Mouse (Mus musculus) myocyte (in vitro differentiated cells): ENCODE measurements around the gene Olfr1490.

Experiments
- E2F4 ChIP-seq: IDR thresholded peaks from one replicate; pipeline ENCODE4 v1.6.1; 2011; ENCODE audit warnings: mild to moderate bottlenecking, control low read depth, moderate library complexity; ENCODE audit not compliant: insufficient read depth
- MAX ChIP-seq: IDR thresholded peaks from one replicate; pipeline ENCODE4 v1.6.1; 2011; ENCODE audit warnings: low read depth, mild to moderate bottlenecking, control low read depth
- MYOD1 ChIP-seq, 3 experiments: IDR thresholded peaks; one replicate each; pipeline ENCODE4 v1.6.1; 2011; ENCODE audit warnings: control low read depth in 2 of 3, low read depth in 2 of 3, mild to moderate bottlenecking in 2 of 3, moderate library complexity in 1 of 3; ENCODE audit not compliant: insufficient read length in 2 of 3, control insufficient read depth in 1 of 3
- POLR2A ChIP-seq: IDR thresholded peaks from one replicate; pipeline ENCODE4 v1.6.1; 2011; ENCODE audit warnings: low read depth, mild to moderate bottlenecking, control low read depth, moderate library complexity; ENCODE audit not compliant: insufficient read length
- POLR2AphosphoS2 ChIP-seq: IDR thresholded peaks from one replicate; pipeline ENCODE4 v1.6.1; 2011; ENCODE audit warnings: low read depth, control low read depth; ENCODE audit not compliant: insufficient read length
- SRF ChIP-seq: IDR thresholded peaks from one replicate; pipeline ENCODE4 v1.6.1; 2011; ENCODE audit warnings: low read depth; ENCODE audit not compliant: control insufficient read depth, insufficient read length
- TCF12 ChIP-seq: IDR thresholded peaks from one replicate; pipeline ENCODE4 v1.6.1; 2011; ENCODE audit warnings: mild to moderate bottlenecking, control low read depth; ENCODE audit not compliant: poor library complexity, insufficient read depth, severe bottlenecking
- USF1 ChIP-seq: IDR thresholded peaks from one replicate; pipeline ENCODE4 v1.6.1; 2011; ENCODE audit warnings: low read depth, mild to moderate bottlenecking, control low read depth, moderate library complexity

DNA sequence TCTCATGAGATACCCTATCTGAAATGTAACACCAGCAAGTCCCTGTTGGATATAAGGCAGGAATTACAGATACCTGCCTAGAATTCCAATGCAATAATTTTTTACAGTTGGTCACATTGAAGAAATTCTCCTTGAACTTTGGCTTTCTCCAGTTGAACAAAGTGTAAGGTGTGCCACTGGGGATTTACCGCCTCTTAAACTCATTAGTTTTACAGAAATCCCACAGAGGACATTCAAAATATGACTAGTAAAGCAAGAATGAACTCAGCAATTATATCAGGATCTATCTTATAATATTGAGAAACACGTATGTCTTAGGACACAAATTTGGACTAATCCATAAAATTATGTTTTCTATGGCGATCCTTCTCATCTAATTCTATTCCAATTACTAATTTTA is 46.1 kb downstream of the Olfr1490 start, which contains the start of gene Olfr1491:
- TF ChIP-seq POLR2A, result no peak
- no peak for TF ChIP-seq MYOD1 (IDR thresholded peaks at IDR 0.05; ENCODE audit: control insufficient read depth in 1 of 3, insufficient read length in 2 of 3, low read depth in 2 of 3)
- no peak for TF ChIP-seq USF1
- TF ChIP-seq POLR2AphosphoS2, result no peak
- no peak for TF ChIP-seq MAX
- TF ChIP-seq SRF, result no peak
- TF ChIP-seq TCF12, result no peak
- TF ChIP-seq E2F4, result no peak
